Mouse (Mus musculus): ENCODE data around the gene Zbed3. TPM values are rescaled to one million over a fixed set of nuclear protein-coding genes. Genes with fewer than 3 reads are reported as not detected.

Zbed3 gene
- polyA plus RNA-seq, 1 experiment from 2014 or later = 84.1 TPM

Other genes with a start within 250 kb of the Zbed3 start
- gene Pde8b, start 73.3 kb upstream of the Zbed3 start, polyA plus RNA-seq (2015; fragmentation: Nextera tagmentation; extraction: Ambion mirVana) = 10.2 and 11.7 TPM in 2 replicates
- gene Aggf1, start 51.7 kb downstream of the Zbed3 start, polyA plus RNA-seq (2015; fragmentation: Nextera tagmentation; extraction: Ambion mirVana) = 35.9 and 37.4 TPM in 2 replicates
- gene Crhbp, start 121.3 kb downstream of the Zbed3 start, polyA plus RNA-seq (2015; fragmentation: Nextera tagmentation; extraction: Ambion mirVana) = 0.34 TPM in 1 of 2 replicates, not detected in the other
- not detected in 2 replicates for gene S100z, start 155.1 kb downstream of the Zbed3 start, polyA plus RNA-seq (2015; fragmentation: Nextera tagmentation; extraction: Ambion mirVana)
- gene F2rl1, start 201.6 kb downstream of the Zbed3 start, polyA plus RNA-seq (2015; fragmentation: Nextera tagmentation; extraction: Ambion mirVana) = 7.8 and 8.5 TPM in 2 replicates

All from kidney, embryonic 15.5 days (tissue).